Mouse (Mus musculus) embryonic facial prominence, embryonic 12.5 days (tissue): Measurements from ENCODE around the gene Olfr789. TPM values are rescaled to one million over a fixed set of nuclear protein-coding genes. Genes with fewer than 3 reads are reported as not detected.

ENCODE experiments used
- ATAC-seq: fragments of 200-750 bp; cut with Nextera tagmentation; 2 replicates; pipeline ENCODE4 v1.8.0; 2017; ENCODE audit not compliant: insufficient number of reproducible peaks, insufficient read depth, low FRiP score, low TSS enrichment
- H3K27ac ChIP-seq: fragments of 300-500 bp; sonication (generic); 2 replicates; pipeline ENCODE4 v1.5.1; 2016; ENCODE audit warnings: mild to moderate bottlenecking
- H3K27me3 ChIP-seq: fragments of 300-500 bp; sonication (generic); 2 replicates; pipeline ENCODE4 v1.6.1; 2016; ENCODE audit warnings: mild to moderate bottlenecking, moderate library complexity
- H3K36me3 ChIP-seq: fragments of 300-500 bp; sonication (generic); 2 replicates; pipeline ENCODE4 v1.6.1; 2016; ENCODE audit warnings: mild to moderate bottlenecking
- H3K4me1 ChIP-seq: fragments of 300-500 bp; sonication (generic); 2 replicates; pipeline ENCODE4 v1.6.1; 2016
- H3K4me2 ChIP-seq: fragments of 300-500 bp; sonication (generic); replicated peaks from 2 replicates; pipeline ENCODE4 v1.6.1; 2016; ENCODE audit warnings: mild to moderate bottlenecking, moderate library complexity
- H3K4me3 ChIP-seq: fragments of 300-500 bp; sonication (generic); 2 replicates; pipeline ENCODE4 v1.5.1; 2016; ENCODE audit warnings: mild to moderate bottlenecking
- H3K9ac ChIP-seq: fragments of 300-500 bp; sonication (generic); 2 replicates; pipeline ENCODE4 v1.6.1; 2016; ENCODE audit warnings: mild to moderate bottlenecking, moderate library complexity
- H3K9me3 ChIP-seq: fragments of 300-500 bp; sonication (generic); 2 replicates; pipeline ENCODE4 v1.6.1; 2016; ENCODE audit warnings: mild to moderate bottlenecking, moderate library complexity
- WGBS: fragments of 180-500 bp; shearing (Covaris S2); methylation state at CpG from one replicate; pipeline ENCODE4 v1.1.7; 2016; 5-methylcytosine and 5-hydroxymethylcytosine counted together
- polyA plus RNA-seq: library from polyadenylated mRNA; unstranded; fragments of >200 nt; fragmentation: Nextera tagmentation; extraction: Ambion mirVana; gene quantifications from 2 replicates; pipeline ENCODE4 v1.2.1, GENCODE M21; 2016

The Olfr789 gene
- not detected in 2 replicates for polyA plus RNA-seq

DNA sequence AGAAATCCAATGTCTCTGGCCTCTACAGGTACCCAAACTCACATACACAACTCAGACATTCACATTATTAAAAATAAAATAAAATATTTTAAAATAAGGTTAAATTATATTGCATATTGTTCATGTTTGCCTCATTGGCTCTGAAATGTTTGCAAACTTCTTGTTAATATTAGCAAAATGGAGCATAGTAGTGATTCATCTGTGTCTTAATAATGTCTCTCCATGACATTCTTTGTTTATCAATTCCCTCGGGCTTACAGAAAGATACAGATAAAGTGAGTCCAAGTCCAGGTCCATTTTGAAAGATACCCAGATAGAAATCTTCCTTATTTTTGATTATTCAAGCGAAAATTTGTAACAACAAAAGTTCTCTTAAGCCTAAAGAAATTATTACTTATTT, at the start of gene Olfr789:
TSS of gene Olfr789 (plus strand) at position 301 of the 400 bp plus-strand sequence.
- Histone ChIP-seq H3K4me3 (no peak within 1 kb of the TSS), H3K36me3 (no peaks in the 10 kb centered on the region), H3K9ac (no peak within 1 kb of the TSS), H3K27ac (no peak within 1 kb of the TSS), H3K9me3 (no peaks in the 10 kb centered on the region), H3K4me2 (no peak within 1 kb of the TSS), H3K4me1 (no peaks in the 10 kb centered on the region), H3K27me3 (no peaks in the 10 kb centered on the region)
- no peak for ATAC-seq
- WGBS: 60% methylated on average over 2 of the region's 2 CpGs

DNA sequence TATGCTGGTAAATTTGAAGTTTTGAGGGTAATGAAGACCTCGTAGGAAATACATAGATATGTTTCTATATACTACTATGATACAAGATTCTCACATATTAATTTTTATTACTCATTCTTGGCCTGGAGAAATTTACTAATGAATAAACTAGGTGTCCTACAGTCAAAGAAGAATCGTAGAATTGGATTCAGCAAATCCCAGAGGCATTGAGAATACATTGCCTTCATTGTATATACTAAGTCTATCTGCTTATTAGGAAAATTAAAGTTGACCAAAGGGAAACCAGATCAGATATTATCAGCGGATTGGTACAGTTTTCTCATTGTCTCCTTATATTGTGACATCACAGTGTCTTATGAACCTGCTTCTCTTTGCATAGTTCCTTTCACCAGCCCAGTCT, 23.0 kb upstream of the Olfr789 start, which contains the start of gene Olfr787:
TSS of gene Olfr787 (plus strand) at position 301 of the 400 bp plus-strand sequence.
- 80% methylated on average over 3 of the region's 3 CpGs for WGBS
- no peaks in the 10 kb centered on the region for H3K4me1 ChIP-seq
- ATAC-seq: no peak

GRCm38 (mm10) chr10:129470698-129471097, 13.9 kb upstream of the Olfr789 start, which contains the start of gene Olfr788:
TSS of gene Olfr788 (plus strand) at chr10:129470998.
- Histone ChIP-seq H3K36me3 (no peaks in the 10 kb centered on the region), H3K9me3 (no peaks in the 10 kb centered on the region), H3K4me2 (no peak within 1 kb of the TSS), H3K4me3 (no peak within 1 kb of the TSS), H3K4me1 (no peaks in the 10 kb centered on the region), H3K27ac (no peak within 1 kb of the TSS), H3K9ac (no peak within 1 kb of the TSS), H3K27me3 (no peaks in the 10 kb centered on the region)
- no peak for ATAC-seq

More for the DNA sequence above, 23.0 kb upstream of the Olfr789 start, which contains the start of gene Olfr787:
- Histone ChIP-seq H3K36me3 (no peaks in the 10 kb centered on the region), H3K27me3 (no peaks in the 10 kb centered on the region), H3K4me2 (no peak within 1 kb of the TSS), H3K9ac (no peak within 1 kb of the TSS), H3K9me3 (no peaks in the 10 kb centered on the region), H3K4me3 (no peak within 1 kb of the TSS), H3K27ac (no peak within 1 kb of the TSS)

DNA sequence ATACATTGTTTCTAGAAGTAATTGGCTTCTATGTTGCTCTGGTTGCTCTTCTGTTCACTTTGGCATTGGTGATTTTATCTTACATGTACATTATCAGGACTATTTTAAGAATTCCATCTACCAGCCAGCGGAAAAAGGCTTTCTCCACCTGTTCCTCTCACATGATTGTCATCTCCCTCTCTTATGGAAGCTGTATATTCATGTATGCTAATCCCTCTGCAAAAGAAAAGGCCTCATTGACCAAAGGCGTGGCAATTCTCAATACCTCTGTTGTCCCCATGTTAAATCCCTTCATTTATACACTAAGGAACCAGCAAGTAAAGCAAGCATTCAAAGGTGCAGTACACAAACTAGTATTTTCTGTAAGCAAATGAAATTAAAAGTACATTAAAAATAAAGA, 11.3 kb upstream of the Olfr789 start:
- no peak for ATAC-seq
- Histone ChIP-seq H3K36me3 (no peaks in the 10 kb centered on the region), H3K27ac (no peak overlapping the region), H3K4me2 (no peak overlapping the region), H3K4me1 (no peaks in the 10 kb centered on the region), H3K27me3 (no peaks in the 10 kb centered on the region), H3K4me3 (no peak overlapping the region), H3K9ac (no peak overlapping the region), H3K9me3 (no peaks in the 10 kb centered on the region)
- WGBS: 74% methylated on average over 2 of the region's 2 CpGs

DNA sequence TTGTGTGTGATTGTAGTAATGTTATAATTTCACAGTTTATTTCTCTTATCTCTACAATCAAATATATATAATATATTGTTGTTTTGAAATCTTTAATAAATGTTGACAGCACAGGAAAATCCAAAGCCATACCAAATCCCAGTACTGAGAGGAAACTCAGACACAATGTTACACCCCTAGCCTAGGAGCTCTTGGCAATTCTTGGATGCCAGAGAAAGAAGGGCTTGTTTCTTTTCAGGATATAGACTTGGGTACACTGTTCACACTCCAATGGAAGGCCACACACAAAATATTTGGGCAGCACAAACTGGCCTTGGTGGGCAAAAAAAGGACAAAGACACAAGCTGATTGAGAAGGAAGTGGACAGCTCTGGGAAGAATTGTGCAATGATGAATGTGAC, 10.8 kb upstream of the Olfr789 start:
- Histone ChIP-seq H3K27ac (no peak overlapping the region), H3K9ac (no peak overlapping the region), H3K36me3 (no peaks in the 10 kb centered on the region), H3K4me1 (no peaks in the 10 kb centered on the region), H3K4me3 (no peak overlapping the region), H3K27me3 (no peaks in the 10 kb centered on the region), H3K9me3 (no peaks in the 10 kb centered on the region), H3K4me2 (no peak overlapping the region)
- ATAC-seq: no peak

DNA sequence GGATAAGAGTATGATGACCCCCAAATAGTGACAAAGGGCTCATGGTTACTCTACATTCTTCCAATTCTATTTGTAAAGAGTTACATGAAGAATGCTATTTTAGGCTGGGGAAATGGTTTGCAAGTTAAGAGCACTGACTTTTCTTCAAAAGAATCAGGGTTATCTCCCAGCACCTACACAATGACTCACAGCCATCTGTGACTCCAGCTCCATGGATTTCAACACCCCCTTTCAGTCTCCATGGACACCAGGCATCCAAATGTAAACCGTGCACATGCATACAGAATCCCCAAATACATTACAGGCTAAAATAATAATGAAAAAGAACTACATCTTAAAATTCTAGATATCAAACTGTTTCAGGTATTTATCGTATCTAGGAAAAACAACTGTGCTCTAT, 5.5 kb downstream of the Olfr789 start:
- no peaks in the 10 kb centered on the region for H3K36me3 ChIP-seq
- no peak overlapping the region for H3K4me3 ChIP-seq
- ATAC-seq: no peak
- no peaks in the 10 kb centered on the region for H3K9me3 ChIP-seq
- H3K27ac ChIP-seq: no peak overlapping the region
- H3K4me1 ChIP-seq: no peaks in the 10 kb centered on the region
- WGBS: 81% methylated on average over 2 of the region's 2 CpGs
- H3K4me2 ChIP-seq: no peak overlapping the region
- H3K9ac ChIP-seq: no peak overlapping the region
- no peaks in the 10 kb centered on the region for H3K27me3 ChIP-seq

- no peak for ATAC-seq
- no peaks in the 10 kb centered on the region for H3K36me3 ChIP-seq
- no peaks in the 10 kb centered on the region for H3K9me3 ChIP-seq
- no peak within 1 kb of the TSS for H3K27ac ChIP-seq
- no peaks in the 10 kb centered on the region for H3K4me1 ChIP-seq
- H3K9ac ChIP-seq: no peak within 1 kb of the TSS
- no peaks in the 10 kb centered on the region for H3K27me3 ChIP-seq
- H3K4me2 ChIP-seq: no peak within 1 kb of the TSS
- no peak within 1 kb of the TSS for H3K4me3 ChIP-seq
These were observed 13.6 kb downstream of the Olfr789 start, which contains the start of gene Olfr790 for GRCm38 (mm10) chr10:129498192-129498591. TSS of gene Olfr790 (plus strand) at chr10:129498492.

GRCm38 (mm10) chr10:129521492-129521891, 36.9 kb downstream of the Olfr789 start, which contains the start of gene Olfr791:
TSS of gene Olfr791 (plus strand) at chr10:129521792.
- no peaks in the 10 kb centered on the region for H3K27me3 ChIP-seq
- no peak within 1 kb of the TSS for H3K9ac ChIP-seq
- no peak within 1 kb of the TSS for H3K4me2 ChIP-seq
- no peaks in the 10 kb centered on the region for H3K9me3 ChIP-seq
- ATAC-seq: no peak
- H3K36me3 ChIP-seq: no peaks in the 10 kb centered on the region
- WGBS: 68% methylated on average over 3 of the region's 3 CpGs
- no peak within 1 kb of the TSS for H3K4me3 ChIP-seq
- no peaks in the 10 kb centered on the region for H3K4me1 ChIP-seq
- no peak within 1 kb of the TSS for H3K27ac ChIP-seq

- Histone ChIP-seq H3K9ac (no peak within 1 kb of the TSS), H3K4me3 (no peak within 1 kb of the TSS), H3K9me3 (no peaks in the 10 kb centered on the region), H3K27me3 (no peaks in the 10 kb centered on the region), H3K27ac (no peak within 1 kb of the TSS), H3K4me1 (no peaks in the 10 kb centered on the region), H3K4me2 (no peak within 1 kb of the TSS), H3K36me3 (no peaks in the 10 kb centered on the region)
- no peak for ATAC-seq
- WGBS: 64% methylated on average over 1 of the region's 1 CpGs
These were observed 54.3 kb downstream of the Olfr789 start, which contains the start of gene Olfr792 for GRCm38 (mm10) chr10:129538862-129539261. TSS of gene Olfr792 (plus strand) at chr10:129539162.

Other genes starting within 250 kb of the Olfr789 start
- gene Olfr774, start 248.5 kb upstream of the Olfr789 start, polyA plus RNA-seq: not detected in 2 replicates
- gene Olfr775, start 236.3 kb upstream of the Olfr789 start, polyA plus RNA-seq: not detected in 2 replicates
- not detected in 2 replicates for gene Olfr776, start 225.6 kb upstream of the Olfr789 start, polyA plus RNA-seq
- not detected in 2 replicates for gene Olfr777, start 213.3 kb upstream of the Olfr789 start, polyA plus RNA-seq
- not detected in 2 replicates for gene Olfr780, start 166.6 kb upstream of the Olfr789 start, polyA plus RNA-seq
- gene Olfr781, start 155.9 kb upstream of the Olfr789 start, polyA plus RNA-seq: not detected in 2 replicates
- gene Olfr782, start 135.9 kb upstream of the Olfr789 start, polyA plus RNA-seq: not detected in 2 replicates
- 0.06 TPM in 1 of 2 replicates, not detected in the other for gene Olfr784, start 100.7 kb upstream of the Olfr789 start, polyA plus RNA-seq
- gene Olfr785, start 79.3 kb upstream of the Olfr789 start, polyA plus RNA-seq: not detected in 2 replicates
- gene Olfr786, start 57.4 kb upstream of the Olfr789 start, polyA plus RNA-seq: not detected in 2 replicates
- not detected in 2 replicates for gene Olfr787, start 22.9 kb upstream of the Olfr789 start, polyA plus RNA-seq
- gene Olfr788, start 13.8 kb upstream of the Olfr789 start, polyA plus RNA-seq: not detected in 2 replicates
- gene Olfr790, start 13.7 kb downstream of the Olfr789 start, polyA plus RNA-seq: not detected in 2 replicates
- gene Olfr791, start 37.0 kb downstream of the Olfr789 start, polyA plus RNA-seq: not detected in 2 replicates
- not detected in 2 replicates for gene Olfr792, start 54.4 kb downstream of the Olfr789 start, polyA plus RNA-seq
- not detected in 2 replicates for gene Olfr794, start 82.9 kb downstream of the Olfr789 start, polyA plus RNA-seq
- gene Olfr796, start 127.8 kb downstream of the Olfr789 start, polyA plus RNA-seq: not detected in 2 replicates
- gene Olfr798, start 143.2 kb downstream of the Olfr789 start, polyA plus RNA-seq: not detected in 2 replicates
- gene Olfr799, start 152.7 kb downstream of the Olfr789 start, polyA plus RNA-seq: not detected in 2 replicates
- not detected in 2 replicates for gene Olfr800, start 172.9 kb downstream of the Olfr789 start, polyA plus RNA-seq
- gene Olfr801, start 189.1 kb downstream of the Olfr789 start, polyA plus RNA-seq: not detected in 2 replicates
- not detected in 2 replicates for gene Olfr802, start 203.4 kb downstream of the Olfr789 start, polyA plus RNA-seq
- gene Olfr803, start 209.5 kb downstream of the Olfr789 start, polyA plus RNA-seq: not detected in 2 replicates
- gene Olfr804, start 218.5 kb downstream of the Olfr789 start, polyA plus RNA-seq: not detected in 2 replicates
- not detected in 2 replicates for gene Olfr805, start 244.6 kb downstream of the Olfr789 start, polyA plus RNA-seq